Mouse (Mus musculus) brain, embryonic 18.5 days (tissue): ENCODE results near the gene Nradd.

ENCODE experiments used
- DNase-seq: peaks from one replicate; pipeline ENCODE4 v3.0.0-alpha.2; 2012; ENCODE audit warnings: low read depth, low spot score

Gene Nradd

DNA sequence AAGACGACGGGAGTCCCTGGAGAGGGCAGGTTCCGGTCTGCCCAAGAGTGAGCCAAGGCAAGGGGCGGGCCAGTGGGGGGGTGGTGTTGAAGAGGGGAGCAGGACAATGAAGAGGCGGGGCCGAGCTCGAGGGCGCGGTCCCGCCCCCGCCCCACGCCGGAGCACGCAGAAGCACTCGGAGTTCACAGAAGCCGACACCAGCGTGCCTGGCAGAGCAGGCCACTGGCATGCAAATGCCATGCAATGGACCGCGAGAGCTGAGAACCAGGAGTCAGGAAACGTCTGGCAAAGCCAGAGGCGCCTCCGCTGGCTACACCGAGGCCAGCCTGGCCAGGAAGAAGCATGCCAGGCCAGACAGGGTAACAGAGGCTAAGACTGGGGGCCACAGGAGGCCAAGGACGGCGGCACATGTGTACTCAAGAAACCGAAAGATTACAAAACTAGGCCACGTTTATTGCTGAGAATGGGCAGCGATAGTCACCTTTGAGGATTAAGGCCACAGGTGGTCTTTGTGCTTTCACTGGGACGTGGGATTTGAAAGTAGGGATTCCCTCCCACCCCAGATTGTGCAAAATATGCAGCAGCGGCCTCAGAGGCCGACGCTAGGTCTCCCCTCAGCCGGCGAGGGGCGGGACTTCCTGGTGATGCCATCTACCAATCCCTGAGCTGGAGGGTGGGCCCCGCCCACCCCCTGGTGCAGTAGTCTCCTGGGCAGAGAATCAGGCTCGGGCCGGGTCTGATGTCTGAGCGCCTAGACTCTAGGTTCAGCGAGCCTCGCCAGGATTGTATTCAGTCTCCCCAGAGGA is at the start of gene Nradd:
Nradd (minus strand) TSS at position 92 of the 806 bp plus-strand sequence.
- DNase-seq = peak; percentile 80

DNA sequence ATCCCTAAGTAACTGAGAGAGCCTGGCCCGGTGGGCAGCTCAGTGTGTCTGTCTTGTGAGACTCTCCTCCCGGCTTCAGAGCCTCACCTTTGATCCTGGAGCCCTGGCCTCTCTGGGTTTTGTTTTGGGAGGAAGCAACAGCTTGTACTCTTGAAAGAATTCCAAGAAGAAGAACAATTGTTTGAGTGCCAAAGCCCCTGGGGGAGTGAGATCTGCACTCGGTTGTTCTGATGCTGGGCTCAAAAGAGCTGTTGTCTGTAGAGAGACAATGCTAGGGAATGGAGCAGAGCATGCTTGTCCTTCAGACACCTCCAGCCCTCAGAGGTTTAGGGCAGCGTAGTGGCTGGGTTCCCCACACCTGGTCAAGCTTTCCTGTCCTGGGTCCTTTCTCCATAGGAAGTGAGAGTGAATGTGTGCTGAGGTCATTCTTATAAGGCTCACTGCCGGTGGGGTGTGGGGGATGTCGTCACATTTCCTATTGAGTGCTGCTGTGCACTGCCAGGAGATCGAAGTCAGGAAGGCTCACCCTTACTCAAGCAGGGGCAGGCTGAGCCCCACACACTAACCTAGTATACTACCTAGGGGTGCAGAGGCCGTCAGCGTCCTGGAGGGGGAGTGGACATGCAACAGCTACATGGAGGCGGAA is 49.0 kb upstream of the Nradd start:
- no peak for DNase-seq

DNA sequence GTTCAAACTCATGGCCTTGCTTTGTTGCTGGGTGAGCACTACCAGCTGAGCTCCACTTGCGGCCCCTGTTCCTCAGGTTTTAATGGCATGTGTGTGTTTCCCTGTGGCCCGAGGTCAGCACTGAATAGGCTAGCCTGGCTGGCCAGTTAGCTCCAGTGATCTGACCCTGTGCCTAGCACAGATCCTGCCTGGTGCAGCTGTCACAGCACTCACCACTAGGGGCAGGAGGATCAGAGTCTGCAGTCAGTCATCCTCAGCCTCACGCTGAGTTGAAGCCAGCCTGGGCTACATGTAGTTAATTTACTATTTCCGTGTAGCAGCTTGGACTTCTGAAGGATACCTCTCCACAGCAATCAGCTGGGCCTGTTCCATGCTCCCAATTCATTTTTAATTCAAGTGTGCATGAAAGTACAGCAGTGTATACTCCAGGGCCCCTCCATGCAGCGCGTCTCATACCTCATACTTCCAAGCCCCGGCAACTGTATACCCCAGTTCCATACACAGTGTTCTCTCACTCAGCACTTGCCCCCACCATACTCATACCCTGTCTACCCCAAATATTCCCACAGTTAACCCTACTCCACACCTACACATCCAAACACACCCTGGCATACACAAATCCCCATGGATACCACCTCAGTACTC is 48.3 kb upstream of the Nradd start:
- no peak for DNase-seq

GRCm38 (mm10) chr9:110669785-110670184 is 45.5 kb upstream of the Nradd start:
- DNase-seq = no peak

- DNase-seq = no peak
Measured at GRCm38 (mm10) chr9:110668601-110669293, 44.5 kb upstream of the Nradd start.

GRCm38 (mm10) chr9:110667219-110667836 is 43.1 kb upstream of the Nradd start:
- no peak for DNase-seq

DNA sequence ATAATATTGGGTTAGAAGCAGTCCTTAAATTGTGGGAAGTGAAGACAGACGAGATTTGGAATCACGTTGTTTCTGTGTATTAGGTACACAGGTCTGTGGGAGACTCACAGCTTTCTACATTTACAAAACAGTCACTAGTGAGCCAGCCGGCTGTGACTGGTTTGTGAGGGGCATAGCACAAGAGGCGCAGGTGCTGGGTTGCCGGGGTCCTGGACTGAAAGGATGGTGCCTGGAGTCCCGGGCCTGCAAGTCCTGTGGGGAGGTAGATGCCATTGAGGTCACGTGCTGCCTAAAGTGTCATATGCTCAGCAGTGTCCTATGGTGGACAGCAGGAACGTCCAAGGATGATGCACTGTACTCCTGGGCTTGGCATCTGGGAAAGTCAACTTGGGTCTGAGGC is 42.1 kb upstream of the Nradd start:
- no peak for DNase-seq

GRCm38 (mm10) chr9:110665912-110666311 is 41.7 kb upstream of the Nradd start:
- no peak for DNase-seq

GRCm38 (mm10) chr9:110662844-110663243 is 38.6 kb upstream of the Nradd start:
- DNase-seq = no peak

- no peak for DNase-seq
Measured at GRCm38 (mm10) chr9:110660856-110661612, 36.8 kb upstream of the Nradd start.

DNA sequence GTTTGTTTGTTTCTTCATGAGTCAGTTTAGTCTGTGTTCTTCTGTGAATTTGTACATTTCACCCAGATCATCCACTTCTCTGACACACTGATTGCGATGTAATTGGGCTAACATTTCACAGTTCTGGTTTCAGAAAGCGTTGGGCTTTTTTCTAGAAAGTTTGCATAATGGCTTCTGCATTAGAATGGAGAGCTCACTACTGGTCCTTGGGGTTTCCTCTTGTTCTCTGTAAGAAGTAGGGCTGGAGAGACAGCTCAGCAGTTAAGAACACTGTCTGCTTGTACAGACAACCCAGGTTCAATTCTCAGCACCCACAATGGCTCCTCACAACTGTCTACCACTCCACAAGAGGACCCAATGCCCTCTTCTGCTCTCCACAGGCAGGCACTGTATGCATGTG is 36.0 kb upstream of the Nradd start:
- DNase-seq = no peak

DNA sequence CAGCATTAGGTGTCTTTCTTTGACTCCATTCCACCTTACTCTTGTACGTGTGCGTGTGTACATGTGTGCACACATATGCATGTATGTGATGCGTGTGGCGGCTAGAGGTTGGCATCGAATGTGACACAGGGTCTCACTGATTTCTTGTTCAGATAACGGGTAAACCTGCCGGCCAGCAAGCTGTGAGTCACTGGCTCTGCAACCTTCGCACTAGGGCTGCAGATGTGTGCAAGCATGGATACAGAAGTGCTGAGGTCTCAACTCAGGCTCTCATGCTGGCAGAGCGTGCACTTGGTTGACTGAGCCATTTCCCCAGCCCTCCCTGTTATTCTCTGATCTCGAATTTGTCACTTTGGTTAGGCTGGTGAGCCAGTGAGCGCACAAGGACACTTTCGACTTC is 35.3 kb upstream of the Nradd start:
- no peak for DNase-seq

GRCm38 (mm10) chr9:110657474-110658078 is 33.3 kb upstream of the Nradd start:
- no peak for DNase-seq

- peak; percentile 97 for DNase-seq
Measured at GRCm38 (mm10) chr9:110656249-110657221, 32.3 kb upstream of the Nradd start, which contains the start of gene Ccdc12. Ccdc12 (plus strand) TSS chr9:110656503.

DNA sequence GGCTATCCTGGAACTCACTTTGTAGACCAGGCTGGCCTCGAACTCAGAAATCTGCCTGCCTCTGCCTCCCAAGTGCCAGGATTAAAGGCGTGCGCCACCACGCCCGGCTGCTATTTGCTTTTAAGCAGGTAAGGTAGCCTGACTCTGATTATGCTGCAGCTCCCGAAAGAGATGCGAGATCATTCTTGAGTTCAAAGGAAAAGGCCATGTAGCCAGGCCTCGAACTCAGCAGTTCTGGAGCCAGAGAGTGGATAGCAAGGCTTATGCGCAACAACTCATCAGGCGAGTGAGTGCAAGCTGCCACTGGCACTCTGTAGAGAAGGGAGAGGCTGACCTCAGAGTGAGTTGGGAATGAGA is 31.4 kb upstream of the Nradd start:
- DNase-seq = no peak

DNA sequence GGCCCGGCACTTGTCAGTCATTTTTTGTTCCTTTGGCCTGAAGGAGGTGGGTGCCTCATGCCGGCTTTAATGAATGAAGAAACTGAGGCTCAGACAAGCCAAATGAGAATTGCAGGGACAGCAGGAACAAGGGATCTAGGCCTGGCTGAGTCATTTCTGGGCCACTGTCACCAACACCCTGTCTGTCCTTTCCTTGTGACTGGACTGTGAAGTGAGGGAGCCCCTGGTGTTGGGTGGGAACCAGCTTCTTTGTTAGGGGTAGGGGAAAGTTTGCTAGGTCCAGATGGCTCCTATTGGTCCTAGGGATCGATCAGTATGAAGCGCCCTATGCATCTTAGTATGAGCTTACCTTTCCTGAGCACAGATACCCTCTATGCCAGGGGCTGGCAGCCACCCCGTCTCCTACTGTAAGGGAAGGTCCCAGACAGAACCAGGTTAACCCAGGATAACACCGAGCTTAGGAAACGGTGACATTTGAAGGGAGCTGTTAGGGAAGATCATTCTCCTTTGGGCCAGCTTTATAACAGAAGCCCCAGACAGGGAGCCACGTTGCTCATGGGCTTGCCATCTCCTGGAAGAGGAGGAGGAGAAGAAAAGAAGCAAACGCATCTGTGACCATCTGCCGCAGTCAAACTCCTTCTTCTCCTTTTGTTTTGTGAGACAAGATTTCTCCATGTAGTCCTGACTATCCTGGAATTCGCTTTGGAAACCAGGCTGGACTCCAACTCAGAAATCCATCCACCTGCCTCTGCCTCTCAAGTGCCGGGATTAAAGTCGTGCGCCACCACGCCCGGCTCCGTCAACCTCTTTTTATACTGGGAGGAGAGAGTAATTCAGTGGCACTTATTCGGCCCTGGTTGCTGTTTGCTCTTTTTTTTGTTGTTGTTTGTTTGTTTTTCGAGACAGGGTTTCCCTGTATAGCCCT is 30.7 kb upstream of the Nradd start:
- DNase-seq = no peak

DNA sequence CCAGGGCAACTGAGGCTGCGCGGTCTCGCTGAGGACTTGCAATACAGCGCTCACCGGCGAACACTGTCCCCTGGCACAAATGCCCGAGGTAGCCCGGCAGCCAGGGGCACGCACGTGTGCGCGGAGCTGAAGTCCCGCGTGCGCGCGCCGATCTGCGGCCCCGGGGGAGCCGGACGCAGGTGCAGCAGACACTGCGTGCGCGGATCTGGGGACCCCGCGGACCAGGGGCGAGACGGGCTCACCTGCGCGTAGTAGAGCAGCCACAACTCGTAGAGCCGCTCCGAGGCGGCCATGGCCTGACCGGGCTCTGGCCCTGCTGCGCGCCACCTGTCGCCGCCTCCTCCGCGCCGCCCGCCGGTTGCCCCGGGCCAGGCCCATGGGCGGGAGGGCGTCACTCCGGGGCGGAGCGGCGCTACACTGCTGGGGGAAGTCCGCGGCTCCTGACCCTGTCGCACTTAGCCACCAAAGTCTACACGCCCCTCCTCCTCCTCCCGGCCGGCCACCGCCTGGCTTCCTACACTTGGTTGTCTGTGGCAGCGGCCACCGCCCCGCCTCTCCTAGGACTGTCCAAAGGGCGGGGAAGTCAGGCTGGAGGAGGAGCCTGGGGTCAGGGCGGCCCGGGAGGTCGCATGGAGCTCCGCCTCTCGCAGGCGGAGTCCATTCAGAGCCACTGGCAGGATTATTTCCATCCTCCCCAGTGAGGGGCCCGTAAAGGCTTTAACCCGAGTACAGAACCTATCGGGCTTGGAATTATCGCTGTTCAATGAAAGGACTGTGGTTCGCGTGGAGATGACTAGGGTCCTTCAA is 29.6 kb upstream of the Nradd start, which contains the start of gene Nbeal2:
Nbeal2 (minus strand) TSS at position 507 of the 807 bp plus-strand sequence.
- DNase-seq = no peak
